Mouse (Mus musculus): ENCODE measurements around the gene Tjp3.

The Tjp3 gene

DNA sequence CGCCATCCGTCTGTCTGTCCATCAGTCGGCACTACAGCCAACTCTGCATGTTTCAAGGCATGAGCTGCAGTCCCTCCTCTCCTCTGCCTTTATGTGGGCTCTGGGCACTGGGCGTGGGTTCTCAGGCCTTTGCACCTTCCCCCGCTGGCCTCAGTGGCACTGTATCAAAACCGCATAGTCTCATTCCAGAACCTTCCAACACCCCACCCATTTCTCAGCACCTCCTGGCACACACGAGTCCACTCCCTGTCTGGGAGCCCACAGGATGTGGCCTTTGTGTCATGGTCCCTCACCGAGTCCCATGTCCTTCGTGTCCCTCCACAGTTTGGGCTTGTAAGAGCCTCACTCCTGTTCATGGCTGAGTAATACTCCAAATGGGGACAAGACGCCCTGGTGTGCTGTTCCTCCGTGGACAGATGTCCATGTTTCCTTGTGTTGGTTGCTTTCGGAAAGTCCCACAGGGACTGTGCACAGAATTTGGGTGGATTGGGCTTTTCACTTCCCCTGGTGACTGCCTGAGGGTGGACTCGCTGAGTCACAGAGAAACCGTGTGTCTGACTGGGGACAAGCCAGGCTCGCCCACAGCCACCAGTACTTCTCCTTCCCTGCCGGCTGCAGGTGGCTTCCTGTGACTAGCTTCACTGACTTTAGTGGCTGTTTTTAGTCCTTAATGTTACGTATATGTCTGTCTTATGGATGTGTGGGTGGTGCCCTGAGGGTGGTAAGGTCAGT is 7.2 kb upstream of the Tjp3 start:
- no peak for DNase-seq (ENCODE audit: low read depth, low spot score)

DNA sequence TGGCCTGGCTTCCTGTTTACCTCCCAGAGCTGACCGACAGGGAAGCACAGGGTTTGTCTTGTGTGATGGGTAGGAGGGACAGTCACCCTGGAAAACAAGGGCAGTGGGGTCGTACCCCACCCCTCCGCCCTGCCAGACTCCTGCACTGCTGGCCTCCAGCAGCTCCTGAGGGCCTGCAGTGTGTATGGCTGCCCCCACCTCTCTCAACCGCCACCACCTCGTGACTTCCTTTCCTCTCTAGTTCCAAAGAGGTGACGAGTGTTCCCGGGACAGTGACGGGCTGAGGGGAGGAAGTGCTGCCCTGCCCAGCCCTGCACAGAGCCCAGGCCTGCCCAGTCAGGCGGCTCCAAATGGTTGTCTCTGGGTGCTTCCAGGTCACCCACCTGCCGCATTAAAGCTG is 6.5 kb upstream of the Tjp3 start:
- no peak for DNase-seq (ENCODE audit: low read depth, low spot score)

DNA sequence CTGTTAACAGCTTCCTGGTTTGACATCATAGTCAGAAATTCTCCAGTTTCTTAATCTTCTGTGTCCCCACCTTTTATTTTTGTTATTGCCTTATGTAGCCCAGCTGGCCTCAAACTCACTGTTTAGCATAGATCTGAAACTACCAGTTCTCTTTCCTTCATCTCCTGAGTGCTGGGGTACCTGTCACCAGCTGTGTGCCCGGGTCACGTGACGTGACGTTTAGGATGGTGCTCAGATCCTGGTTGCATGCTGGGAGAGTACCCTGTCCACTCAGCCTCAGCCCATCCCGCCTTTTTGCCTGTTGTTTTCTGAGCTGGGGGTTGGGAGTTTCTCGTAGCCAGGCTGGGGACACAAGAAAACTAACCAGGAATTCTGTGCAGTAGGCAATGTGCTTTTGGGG is 5.9 kb upstream of the Tjp3 start:
- DNase-seq (ENCODE audit: low read depth, low spot score), result no peak

DNA sequence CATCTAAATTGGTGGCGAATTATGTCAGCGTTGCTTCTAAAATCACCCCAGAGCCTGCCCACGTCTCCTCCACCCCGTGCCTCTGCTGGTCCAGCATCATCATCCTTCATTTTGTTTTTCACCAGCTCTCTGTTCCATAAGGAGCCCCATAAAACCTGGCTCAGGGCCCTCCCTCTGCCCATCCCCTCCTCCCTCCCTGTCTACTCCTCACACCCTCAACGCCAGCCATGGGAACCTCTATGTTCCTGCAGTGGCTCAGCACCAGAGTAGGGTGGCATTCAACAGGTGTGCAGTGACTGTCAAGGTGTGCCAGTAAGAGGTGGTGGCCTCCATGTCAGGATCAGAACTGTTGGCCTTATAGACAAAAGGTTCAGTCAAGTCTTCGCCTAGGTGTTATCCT is 3.8 kb upstream of the Tjp3 start:
- DNase-seq (ENCODE audit: low read depth, low spot score), result no peak

DNA sequence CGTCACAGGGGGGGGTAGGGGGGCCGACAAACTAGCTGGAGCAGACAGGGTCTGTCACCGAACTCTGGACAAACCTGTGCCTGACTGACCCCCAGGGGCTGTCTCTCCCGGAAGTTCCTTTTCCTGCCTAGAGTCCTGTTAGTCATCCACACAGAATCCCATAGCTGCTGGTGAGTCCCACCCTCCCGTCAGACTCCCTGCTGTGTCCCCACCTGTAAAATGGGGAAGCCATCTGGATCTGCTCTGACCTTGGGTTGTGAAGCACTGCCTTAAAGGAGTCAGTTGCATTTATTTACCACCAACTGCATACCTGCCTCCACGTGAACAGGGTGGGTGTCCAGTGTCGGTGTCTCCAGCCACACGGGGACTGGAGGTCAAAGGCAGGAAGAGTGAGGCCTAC is 3.1 kb upstream of the Tjp3 start:
- no peak for DNase-seq (ENCODE audit: low read depth, low spot score)

DNA sequence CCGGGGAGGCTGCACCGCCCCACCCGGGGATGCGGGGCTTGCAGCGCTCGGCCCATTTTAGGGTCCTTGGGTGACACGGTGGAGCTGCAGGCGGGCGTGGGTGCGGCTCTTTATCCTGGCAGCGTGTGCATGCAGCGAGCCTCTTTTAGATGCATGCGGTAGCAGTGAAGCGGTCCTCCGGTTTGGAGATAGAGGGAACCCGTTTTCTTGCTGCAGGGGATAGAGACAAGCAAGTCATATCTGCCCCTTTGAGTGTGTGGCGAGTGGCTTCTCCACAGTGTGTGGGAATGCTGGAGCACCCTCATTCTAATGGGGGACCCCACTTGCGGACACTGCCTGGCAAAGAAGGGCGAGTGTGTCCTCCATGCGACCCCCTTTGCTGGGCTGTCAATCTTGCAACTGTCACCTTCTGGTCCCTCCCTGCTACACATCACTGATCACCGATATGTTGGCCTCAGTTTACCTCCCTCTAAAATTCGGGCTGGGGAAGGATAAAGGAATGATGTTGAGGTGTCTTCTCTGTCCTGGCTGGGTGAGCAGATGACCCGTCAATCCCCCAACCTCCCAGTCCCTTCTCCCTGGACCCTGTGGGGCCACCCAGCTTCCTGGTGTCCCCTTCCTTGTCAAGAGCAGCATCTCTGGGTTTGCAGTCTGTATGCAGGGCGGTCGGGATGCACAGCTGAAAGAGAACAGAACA is 2.1 kb upstream of the Tjp3 start:
- DNase-seq (ENCODE audit: low read depth, low spot score), result no peak

DNA sequence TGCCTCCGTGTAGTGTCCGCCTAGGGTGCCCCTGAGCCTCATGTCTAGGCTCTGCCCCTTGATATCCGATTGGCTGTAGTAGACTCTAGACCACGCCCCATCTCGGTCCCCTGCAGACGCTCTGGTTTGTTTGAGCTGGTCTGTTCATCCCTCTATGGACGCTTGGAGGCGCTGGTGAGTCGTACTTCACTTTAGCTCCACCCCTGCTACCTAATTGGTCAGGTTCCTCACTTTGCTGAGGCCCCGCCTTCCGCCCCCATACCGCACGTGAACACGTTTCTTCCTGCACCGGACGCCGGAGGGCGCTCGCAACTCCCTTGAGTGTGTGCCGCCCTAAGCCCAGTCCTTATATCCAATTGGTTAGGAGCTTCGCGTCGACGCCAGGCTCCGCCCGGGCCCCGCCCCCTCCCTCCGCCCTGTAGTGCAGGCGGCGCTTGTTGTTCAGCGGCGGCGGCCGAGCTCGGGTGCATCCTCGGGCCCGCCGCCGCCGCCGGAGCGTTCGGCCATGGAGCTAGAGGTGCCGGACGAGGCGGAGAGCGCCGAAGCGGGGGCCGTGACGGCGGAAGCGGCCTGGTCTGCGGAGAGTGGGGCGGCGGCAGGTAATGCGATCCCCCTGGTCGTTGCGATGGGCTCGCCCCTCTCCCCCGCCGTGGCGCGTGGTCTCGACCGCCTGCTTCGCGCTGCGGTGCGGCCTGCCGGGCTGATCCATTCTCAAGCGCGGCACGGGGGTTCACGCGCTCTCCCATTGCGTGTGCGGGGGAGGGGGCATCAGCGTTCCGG is 1.4 kb upstream of the Tjp3 start, which contains the start of gene Pip5k1c:
Gene Pip5k1c (plus strand): TSS at position 410 of the 780 bp plus-strand sequence.
- peak; percentile 100 for DNase-seq (ENCODE audit: low read depth, low spot score)

DNA sequence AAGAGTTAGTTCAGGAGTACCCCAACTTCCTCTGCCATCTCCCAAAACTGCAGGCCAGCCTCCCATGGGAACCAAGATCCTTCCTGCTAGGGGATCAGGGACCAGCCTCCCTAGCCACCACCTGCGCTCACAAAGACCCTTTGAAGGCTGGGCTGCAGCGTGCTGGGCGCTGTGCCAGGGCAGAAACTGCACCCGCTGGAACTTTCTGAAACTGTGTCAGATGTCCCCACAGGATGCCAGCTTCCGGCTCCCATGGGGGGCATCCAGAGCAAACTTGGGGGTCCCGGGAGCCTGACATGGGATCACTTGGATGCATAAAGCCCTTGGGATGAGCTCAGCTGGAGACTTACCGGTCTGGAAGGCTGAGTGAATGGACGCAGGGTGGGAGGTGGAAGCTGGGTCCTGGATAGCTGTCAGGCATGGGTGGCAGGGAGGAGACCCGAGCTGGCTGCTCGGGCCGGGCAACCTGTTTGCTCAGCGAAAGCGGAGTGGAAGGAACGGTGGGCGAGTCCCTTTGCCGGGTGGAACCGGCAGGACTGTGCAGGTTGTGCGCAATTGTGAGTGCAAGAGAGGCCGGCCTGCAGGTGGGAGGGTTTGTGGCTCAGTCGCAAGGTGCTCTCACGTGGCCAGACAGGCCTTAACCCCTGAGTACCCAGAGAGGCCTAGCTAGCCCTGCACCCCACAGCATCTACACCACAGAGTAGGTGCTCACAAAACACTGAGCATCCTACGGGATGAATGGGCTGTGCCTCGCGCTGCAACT is 502 bp downstream of the Tjp3 start:
- DNase-seq (ENCODE audit: low read depth, low spot score), result no peak

DNA sequence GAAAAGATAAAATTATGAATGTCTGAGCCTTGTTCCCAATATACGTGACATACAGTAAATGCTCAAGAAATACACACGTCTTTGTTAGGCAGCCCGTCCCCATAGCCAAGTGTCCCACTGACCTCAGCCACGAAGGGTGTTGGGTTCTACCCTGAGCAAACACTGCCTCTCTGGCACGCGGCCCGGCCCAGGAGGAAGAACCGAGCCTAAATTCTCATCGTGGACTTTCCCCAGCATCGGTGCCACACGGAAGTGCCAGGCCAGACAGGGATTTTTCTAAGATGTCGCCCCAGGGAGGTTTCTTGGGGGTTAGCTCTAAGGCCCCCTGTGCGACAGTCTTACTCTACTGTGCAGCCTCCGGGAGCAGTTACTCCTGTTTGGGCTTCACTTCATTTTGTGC is 1.6 kb downstream of the Tjp3 start:
- no peak for DNase-seq (ENCODE audit: low read depth, low spot score)

DNA sequence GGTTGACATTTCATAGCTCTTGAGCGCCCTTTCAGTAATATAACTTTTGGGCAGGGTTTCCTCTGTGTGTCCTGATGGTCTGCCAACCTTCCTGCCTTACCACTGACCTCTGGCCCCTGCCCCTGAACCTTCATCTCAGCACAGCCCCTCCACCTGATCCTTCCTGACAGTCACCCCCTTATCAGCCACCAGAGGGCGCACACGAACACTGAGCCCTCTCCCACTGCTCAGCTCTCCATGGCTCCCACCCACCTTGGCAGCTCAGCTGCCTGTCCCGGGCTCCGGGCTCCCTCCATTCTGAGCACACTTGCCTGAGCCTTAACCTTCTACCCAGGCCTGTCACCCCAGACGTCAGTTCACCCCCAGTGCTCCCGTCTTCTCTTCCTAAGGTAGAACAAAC is 2.1 kb downstream of the Tjp3 start:
- peak; percentile 83 for DNase-seq (ENCODE audit: low read depth, low spot score)

DNA sequence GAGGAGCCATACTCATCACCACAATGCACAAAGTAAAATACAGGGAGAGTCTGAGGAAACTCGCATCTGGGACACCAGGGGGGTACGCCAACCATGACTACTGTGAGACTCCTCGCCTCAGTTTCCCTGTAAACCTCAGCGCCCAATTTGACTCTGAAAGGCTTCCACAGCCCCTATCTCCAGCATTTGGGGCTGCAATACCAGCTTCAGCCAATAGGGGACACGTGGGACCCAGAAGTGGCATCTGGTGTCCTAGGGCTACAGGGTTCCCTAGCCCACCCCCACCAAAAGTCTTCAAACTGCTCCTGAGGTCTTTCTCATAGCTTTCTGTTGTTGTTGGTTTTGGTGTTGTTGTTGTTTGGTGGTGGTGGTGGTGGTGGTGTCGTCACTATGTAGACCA is 2.8 kb downstream of the Tjp3 start:
- DNase-seq (ENCODE audit: low read depth, low spot score), result peak; percentile 50

DNA sequence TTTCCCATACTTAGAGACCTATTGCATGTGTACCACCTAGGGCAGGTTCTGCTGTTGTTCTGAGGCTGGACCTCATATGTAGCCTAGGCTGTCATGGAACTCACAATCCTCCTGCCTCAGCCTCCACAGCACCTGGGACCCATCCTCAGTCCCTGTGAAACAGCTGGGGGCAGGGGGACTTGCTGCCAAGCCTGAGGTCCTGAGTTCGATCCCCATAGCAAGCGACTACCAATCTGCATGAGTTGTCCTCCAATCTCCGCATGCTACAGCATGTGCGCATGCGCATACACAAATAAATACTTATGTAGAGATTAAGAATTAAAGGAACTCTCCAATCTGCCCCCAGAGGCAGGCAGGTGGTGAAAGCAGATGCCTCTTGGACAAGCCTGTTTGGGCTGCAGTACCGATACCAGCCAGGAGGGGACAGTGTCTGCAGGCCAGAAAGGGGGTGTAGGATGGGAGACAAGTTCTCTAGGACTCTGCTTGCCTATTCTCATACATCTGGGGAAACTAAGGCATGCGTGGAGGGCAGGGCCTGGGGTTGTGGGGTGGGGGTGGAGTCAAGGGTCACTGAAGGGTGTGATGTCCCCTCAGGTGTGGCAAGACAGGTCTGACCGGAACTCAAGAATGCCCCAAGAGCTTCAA is 3.7 kb downstream of the Tjp3 start:
- DNase-seq (ENCODE audit: low read depth, low spot score), result peak; percentile 58

DNA sequence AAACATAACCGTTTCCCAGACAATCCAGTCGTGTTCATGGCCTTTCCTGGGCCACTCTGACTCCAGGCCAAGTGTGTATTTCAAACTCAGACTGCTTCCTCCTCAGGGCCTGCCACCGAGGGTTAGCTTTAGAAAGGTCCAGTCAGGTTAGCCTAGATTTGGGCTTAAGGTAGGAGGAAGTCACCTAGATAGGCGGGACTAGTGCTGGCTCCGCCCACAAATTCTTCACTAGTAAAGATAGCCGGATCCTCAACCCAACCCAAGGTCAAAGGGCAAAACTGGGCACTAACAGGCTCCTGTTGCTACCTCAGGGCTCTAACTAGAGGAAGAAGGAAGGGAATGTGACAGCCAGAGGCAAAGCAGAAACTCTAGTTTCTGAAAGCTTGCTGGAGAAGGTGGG is 4.8 kb downstream of the Tjp3 start:
- no peak for DNase-seq (ENCODE audit: low read depth, low spot score)

DNA sequence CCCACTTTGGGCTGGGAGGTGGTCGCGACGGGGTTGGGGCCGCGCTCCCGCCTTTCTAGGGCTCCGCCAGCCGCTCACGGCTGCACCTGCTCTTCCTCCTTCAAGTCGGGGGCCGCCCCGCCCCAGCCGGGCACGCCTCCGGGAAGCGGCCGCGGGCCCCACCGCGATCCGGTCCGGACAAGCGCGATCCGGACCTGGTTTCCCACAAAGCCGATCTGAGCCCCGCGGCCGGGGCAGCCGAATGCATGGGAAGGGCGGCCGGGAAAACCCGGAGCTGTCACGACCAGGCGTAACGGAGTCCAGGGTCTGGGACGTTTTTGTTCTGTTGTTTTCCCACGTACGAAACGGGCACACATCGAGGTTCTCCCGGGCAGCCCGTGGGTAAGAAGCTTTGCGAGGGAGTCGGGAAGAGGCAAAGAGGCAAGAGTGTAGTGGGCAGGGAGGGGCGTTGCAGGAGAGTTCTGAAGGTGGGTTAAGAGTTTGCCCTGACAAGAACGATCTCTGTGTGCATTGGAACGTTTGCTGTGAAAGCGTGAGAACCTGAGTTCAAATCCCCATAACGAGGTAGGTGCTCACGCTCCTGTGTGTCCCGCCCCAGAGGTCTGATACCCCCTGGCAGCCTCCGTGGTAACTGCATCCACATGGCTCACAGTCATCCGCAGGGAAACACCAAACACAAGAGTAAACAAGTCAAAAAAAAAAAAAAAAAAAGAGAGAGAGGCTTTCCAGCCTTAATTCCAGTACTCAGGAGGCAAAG is 5.5 kb downstream of the Tjp3 start:
- DNase-seq (ENCODE audit: low read depth, low spot score), result peak; percentile 93

DNA sequence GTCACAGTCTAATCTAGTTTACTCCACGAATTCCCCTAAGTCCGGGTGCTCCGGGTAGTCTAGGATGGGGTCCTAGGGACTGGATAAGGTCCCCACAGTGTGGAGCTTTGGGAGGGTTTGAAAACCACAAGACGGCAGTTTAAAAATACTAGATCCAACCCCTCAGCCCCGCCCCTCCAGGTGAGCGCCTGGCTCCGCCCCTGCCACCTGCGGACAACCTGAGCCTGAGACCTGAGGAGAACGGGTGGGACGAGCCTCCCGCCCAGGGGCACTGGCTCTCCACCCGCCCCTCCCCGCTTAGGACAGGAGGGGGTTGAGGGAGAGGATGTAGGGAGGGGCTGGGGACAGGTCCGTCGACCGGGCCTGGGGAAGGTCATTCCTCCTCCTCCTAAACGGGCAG is 6.7 kb downstream of the Tjp3 start:
- DNase-seq (ENCODE audit: low read depth, low spot score), result no peak

DNA sequence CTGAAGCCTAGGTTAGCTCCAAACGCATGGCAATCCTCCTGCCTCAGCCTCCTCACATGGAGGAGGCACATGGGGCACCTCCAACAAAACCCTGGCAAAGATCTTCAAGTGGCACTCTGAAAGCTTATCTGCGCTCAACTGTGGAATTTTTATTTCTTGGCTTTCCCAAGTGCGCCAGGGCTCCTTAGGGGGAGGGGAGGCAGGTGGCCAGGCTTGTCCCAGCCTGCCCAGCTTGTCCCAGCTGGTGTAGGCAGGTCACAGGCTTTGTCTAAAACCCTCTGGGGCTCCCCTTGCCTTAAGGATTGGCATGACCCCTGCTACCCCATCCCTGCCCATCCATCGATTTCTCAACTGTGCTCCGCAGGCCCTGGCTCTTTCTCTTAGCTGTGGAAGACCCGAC is 7.2 kb downstream of the Tjp3 start:
- no peak for DNase-seq (ENCODE audit: low read depth, low spot score)

DNA sequence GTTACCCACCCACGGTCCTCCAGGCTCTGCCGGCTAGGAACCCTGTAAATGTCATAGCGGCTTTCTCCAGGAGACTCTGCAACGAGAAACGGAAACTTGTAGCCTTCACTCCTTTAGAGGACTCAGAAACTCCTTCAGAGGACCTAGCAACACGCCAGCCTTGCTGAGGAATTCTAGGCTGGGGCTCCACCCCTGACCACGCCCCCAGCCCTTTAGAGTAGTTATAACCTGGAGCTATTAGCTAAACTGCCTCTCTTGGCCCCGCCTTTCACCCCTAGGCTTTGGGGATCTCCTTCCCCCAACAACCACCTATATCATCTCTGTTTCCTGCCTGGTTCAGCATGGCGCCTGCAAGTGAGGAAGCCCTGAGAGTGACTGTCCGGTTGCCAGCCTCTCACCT is 11.9 kb downstream of the Tjp3 start:
- DNase-seq (ENCODE audit: low read depth, low spot score), result no peak

DNA sequence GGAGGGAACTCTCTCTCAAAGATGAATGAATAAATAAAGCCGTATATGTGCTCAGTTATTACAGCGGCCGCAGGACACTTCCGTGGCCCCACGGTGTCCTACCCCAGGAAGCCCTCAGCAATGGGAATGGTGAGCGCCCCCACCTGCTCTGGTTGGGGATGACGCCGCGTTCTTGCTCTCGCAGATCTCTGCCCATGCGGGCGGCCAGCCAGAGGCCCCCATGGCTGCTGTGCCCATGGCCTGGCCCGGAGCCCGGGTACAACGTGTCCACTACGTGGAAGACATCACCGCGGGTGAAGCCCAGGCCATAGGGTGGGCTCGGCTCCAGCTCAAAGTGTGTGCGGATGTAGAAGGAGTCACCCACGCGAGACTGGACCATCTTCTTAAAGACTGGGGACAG is 13.7 kb downstream of the Tjp3 start:
- no peak for DNase-seq (ENCODE audit: low read depth, low spot score)

DNA sequence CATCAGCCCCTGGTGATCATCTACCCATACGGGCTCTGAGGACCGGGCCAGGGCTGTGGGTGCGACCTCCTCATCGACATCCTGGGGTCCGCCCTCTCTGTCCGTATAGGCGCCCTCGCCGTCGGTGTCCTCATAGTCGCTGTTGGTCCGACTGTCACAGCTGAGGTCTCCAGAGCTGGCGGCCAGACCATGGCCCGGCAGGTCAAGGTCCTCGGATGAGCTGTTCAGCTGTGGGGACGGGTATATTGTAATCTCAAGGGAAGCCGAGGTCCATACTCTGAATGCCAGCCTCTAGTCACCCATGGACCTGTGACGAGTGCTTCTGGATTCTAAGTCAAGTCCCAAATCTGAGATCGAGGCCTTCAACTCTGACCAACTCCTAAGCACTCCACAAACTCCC is 17.5 kb downstream of the Tjp3 start:
- no peak for DNase-seq (ENCODE audit: low read depth, low spot score)

DNA sequence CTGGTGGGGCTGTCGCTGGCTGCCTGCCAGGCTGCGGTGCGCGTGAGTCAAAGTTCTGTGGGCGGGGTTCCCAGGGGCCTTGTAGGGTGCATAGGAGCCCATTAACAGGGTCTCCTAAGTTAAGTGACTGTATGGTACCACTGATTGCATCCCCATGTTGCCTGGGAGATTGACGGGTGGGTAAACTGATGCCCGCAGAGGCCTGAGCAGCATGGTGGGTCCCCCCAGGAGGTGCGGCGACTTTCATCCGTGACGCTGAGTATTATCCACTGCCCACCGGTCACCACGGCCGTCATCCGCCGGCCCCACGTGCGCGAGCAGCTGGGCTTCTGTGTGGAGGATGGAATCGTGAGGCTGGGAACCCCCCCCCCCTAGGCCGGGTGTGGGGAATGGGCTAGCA is 19.0 kb downstream of the Tjp3 start:
- DNase-seq (ENCODE audit: low read depth, low spot score), result no peak

All from mesoderm, embryonic 11.5 days (tissue).